Mouse (Mus musculus): ENCODE measurements around the gene Nckap5l.

- TF ChIP-seq CTCF (IDR thresholded peaks at IDR 0.05; ENCODE audit: control insufficient read depth, insufficient read depth, low read length): no peak
- no peak for TF ChIP-seq POLR2A (IDR thresholded peaks at IDR 0.05; ENCODE audit: borderline replicate concordance, control insufficient read depth, low read depth, low read length)
These were observed 73.5 kb downstream of the Nckap5l start for GRCm38 (mm10) chr15:99384071-99384470.

All from bone marrow, adult 2 months (tissue).